Mouse (Mus musculus) embryonic facial prominence, embryonic 10.5 days (tissue): ENCODE results near the gene Ptch2. TPM values are rescaled to one million over a fixed set of nuclear protein-coding genes. Genes with fewer than 3 reads are reported as not detected.

Source experiments
- DNase-seq: peaks from one replicate; pipeline ENCODE4 v3.0.0-alpha.2; 2017; ENCODE audit warnings: low spot score
- H3K27ac ChIP-seq: fragments of 300-500 bp; sonication (generic); replicated peaks from 2 replicates; pipeline ENCODE4 v1.5.1; 2016; ENCODE audit warnings: mild to moderate bottlenecking
- H3K27me3 ChIP-seq: fragments of 300-500 bp; sonication (generic); replicated peaks from 2 replicates; pipeline ENCODE4 v1.6.1; 2016; ENCODE audit warnings: low read depth, mild to moderate bottlenecking; ENCODE audit not compliant: poor library complexity, severe bottlenecking
- H3K36me3 ChIP-seq: fragments of 300-500 bp; sonication (generic); replicated peaks from 2 replicates; pipeline ENCODE4 v1.6.1; 2016; ENCODE audit warnings: mild to moderate bottlenecking, moderate library complexity
- H3K4me1 ChIP-seq: fragments of 300-500 bp; sonication (generic); 2 replicates; pipeline ENCODE4 v1.6.1; 2016
- H3K4me3 ChIP-seq: fragments of 300-500 bp; sonication (generic); 2 replicates; pipeline ENCODE4 v1.5.1; 2016; ENCODE audit warnings: mild to moderate bottlenecking, moderate library complexity
- H3K9me3 ChIP-seq: fragments of 300-500 bp; sonication (generic); 2 replicates; pipeline ENCODE4 v1.6.1; 2016; ENCODE audit warnings: mild to moderate bottlenecking
- WGBS: fragments of 180-500 bp; shearing (Covaris S2); methylation state at CpG from one replicate; pipeline ENCODE4 v1.1.7; 2016; 5-methylcytosine and 5-hydroxymethylcytosine counted together
- microRNA-seq: library from miRNA; unstranded; fragments of <30 nt; microRNA quantifications from one replicate; pipeline ENCODE4, GENCODE M21; 2017
- polyA plus RNA-seq: library from polyadenylated mRNA; unstranded; fragments of >200 nt; fragmentation: Nextera tagmentation; extraction: Ambion mirVana; gene quantifications from 2 replicates; pipeline ENCODE4 v1.2.1, GENCODE M21; 2016

The Ptch2 gene
- polyA plus RNA-seq, 1 experiment from 2014 or later: 9.2 TPM

DNA sequence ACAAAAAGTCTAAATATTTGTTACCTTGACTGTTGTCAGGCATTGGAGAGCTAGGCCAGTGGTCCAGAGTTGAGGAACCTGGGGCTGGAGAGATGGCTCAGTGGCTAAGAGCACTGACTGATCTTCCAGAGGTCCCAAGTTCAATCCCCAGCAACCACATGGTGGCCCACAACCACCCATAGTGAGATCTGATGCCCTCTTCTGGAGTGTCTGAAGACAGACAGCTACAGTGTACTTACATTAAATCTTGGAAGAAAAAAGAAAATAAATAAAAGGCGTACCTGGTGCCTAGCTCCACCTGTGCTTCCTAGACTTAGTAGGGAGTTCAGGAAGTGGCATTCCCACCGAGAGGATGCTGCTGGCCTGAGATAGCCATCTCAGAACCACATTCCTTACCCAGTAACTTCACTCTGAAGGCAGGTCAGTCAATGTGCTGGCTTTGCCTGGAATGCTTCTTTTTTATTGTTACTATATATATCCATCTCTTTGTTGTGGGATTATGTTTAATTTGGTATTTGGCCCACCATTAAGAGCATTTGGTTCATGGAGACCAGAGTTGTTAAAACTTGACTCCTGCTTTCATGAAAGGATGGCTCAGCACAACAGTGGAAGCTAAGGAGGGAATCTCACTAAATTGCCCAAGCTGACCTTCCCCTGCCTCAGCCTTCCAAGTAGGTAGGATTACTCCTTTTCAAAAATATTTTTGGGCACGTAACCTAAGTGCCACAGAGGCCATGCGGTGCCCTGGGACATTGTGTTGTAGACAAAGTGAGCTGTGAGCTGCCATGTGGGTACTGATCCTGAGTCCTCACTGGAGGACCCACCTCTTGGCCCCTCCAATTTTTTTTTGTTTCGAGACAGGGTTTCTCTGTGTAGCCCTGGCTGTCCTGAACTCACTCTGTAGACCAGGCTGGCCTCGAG, 53.7 kb downstream of the Ptch2 start:
- peaks cover 70% of the 10 kb centered on the region for H3K36me3 ChIP-seq
- 75% methylated on average over 6 of the region's 6 CpGs for WGBS

DNA sequence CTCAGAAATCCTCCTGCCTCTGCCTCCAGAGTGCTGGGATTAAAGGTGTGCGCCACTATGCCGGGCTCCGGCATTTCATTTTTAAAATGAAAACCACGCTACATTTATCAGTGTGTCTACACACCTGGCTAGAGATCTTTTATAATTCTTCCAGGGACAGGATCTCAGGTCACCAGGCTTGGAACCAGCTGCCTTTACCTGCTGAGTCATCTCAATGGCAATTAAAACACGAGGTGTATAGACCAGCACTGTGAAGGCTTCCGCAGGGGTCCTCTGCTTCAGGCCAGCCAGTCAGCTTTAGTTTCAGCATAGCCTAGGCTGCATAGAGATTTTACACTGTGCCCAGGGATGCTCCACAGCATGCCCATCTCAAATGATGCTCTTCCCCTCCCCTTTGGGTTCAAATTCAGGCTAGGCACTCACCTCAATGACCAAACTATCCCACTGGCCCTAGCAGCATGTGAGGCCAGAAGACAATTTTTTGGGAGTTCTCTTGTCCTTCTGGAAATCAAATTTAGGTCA, 54.4 kb downstream of the Ptch2 start:
- DNase-seq: no peak
- no peak overlapping the region for H3K4me3 ChIP-seq
- H3K9me3 ChIP-seq: no peaks in the 10 kb centered on the region
- H3K36me3 ChIP-seq: peaks cover 77% of the 10 kb centered on the region
- no peak overlapping the region for H3K27ac ChIP-seq
- H3K4me1 ChIP-seq: peaks cover 23% of the 10 kb centered on the region
- 89% methylated on average over 6 of the region's 6 CpGs for WGBS
- no peaks in the 10 kb centered on the region for H3K27me3 ChIP-seq

More for the DNA sequence above, 53.7 kb downstream of the Ptch2 start:
- no peak for DNase-seq
- no peak overlapping the region for H3K27ac ChIP-seq
- no peaks in the 10 kb centered on the region for H3K9me3 ChIP-seq
- H3K4me3 ChIP-seq: no peak overlapping the region
- no peaks in the 10 kb centered on the region for H3K27me3 ChIP-seq
- peaks cover 20% of the 10 kb centered on the region for H3K4me1 ChIP-seq

DNA sequence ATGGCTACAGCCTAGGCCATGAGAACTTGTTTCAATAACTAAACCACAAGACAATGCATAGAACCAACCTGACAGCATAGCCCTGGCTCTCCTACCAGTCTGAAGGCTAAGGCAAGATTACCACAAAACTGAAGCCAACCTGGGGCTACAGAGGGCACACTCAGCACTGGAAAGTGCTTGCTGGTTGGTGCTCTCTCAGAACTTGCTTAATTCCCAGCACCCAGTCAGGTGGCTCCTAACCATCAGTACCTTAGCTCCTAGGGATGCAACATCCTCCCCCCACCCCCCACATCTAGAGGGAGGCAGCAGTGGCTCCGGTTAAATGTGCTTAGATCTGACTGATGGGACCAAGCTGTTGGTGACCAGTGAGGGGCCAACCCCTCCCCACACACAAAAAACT, 55.5 kb downstream of the Ptch2 start:
- peaks cover 23% of the 10 kb centered on the region for H3K4me1 ChIP-seq
- no peaks in the 10 kb centered on the region for H3K9me3 ChIP-seq
- H3K4me3 ChIP-seq: no peak overlapping the region
- H3K36me3 ChIP-seq: peaks cover 78% of the 10 kb centered on the region
- H3K27me3 ChIP-seq: no peaks in the 10 kb centered on the region
- DNase-seq: no peak
- WGBS: 87% methylated on average over 1 of the region's 1 CpGs
- H3K27ac ChIP-seq: no peak overlapping the region

DNA sequence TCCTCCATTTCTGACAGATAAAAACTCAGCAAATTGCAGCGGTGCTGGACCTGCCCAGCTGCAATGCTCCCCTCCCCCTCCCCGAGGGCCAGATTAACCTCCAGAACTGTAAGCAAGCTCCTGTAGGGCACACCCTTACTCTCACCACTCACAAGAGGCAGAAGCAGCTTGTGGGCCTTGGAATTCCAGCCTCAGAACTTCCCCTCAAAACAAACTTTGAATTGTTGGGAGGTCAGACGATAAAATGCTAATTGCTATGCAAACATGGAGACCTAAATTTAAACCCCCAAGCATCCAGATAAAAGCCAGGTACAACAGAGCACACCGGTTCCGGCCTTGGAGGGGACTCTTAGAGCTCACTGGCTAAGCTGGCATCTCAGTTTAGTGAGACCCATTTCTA, 56.8 kb downstream of the Ptch2 start:
- H3K9me3 ChIP-seq: no peaks in the 10 kb centered on the region
- DNase-seq: no peak
- H3K4me1 ChIP-seq: peaks cover 23% of the 10 kb centered on the region
- H3K36me3 ChIP-seq: peaks cover 76% of the 10 kb centered on the region
- WGBS: 82% methylated on average over 5 of the region's 5 CpGs
- H3K27me3 ChIP-seq: no peaks in the 10 kb centered on the region
- H3K4me3 ChIP-seq: peak overlapping the region; percentile 89; the same call in 1 of the 2 replicates
- no peak overlapping the region for H3K27ac ChIP-seq

DNA sequence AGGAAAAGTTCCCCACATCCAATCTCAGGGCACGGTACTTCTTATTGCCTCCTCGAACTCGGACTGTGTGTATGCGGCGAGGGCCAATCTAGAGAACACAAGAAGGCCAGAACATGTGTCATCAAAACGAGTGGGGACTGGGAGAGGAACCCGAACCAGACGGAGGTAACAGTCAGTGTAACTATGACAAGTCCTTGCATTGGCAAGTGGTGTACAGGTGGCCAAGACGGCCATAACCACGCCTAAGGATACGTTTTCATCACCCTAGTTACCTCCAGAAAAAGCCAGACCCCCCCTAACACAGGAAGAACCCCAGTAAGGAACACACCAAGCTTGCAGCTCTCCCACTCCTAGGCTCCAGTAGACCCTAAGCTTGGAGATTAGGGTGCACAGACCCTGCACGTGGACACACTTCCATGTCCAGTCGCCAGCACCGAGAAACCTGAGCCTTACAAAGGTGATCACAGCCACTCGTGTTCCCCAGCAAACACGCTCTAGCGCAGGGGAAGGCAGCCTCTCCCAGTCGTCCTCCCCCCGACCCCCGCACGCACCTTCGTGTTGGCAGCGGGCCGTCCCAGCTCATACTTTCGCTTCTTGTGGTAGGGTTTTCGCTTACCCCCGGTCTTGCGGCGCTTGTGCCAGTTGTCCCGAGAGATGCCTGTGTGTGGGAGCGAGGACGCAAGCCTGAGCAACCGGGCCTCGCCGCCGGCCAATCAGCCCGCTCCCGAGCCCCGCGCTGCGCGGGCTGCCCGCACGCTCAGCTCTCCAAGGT, 59.3 kb downstream of the Ptch2 start:
- Histone ChIP-seq H3K27ac (peak overlapping the region; percentile 100), H3K4me1 (peaks cover 23% of the 10 kb centered on the region), H3K36me3 (peaks cover 70% of the 10 kb centered on the region), H3K4me3 (peak overlapping the region; percentile 89), H3K9me3 (no peaks in the 10 kb centered on the region), H3K27me3 (no peaks in the 10 kb centered on the region)
- WGBS: 1% methylated on average over 44 of the region's 44 CpGs
- peak; percentile 41 for DNase-seq

DNA sequence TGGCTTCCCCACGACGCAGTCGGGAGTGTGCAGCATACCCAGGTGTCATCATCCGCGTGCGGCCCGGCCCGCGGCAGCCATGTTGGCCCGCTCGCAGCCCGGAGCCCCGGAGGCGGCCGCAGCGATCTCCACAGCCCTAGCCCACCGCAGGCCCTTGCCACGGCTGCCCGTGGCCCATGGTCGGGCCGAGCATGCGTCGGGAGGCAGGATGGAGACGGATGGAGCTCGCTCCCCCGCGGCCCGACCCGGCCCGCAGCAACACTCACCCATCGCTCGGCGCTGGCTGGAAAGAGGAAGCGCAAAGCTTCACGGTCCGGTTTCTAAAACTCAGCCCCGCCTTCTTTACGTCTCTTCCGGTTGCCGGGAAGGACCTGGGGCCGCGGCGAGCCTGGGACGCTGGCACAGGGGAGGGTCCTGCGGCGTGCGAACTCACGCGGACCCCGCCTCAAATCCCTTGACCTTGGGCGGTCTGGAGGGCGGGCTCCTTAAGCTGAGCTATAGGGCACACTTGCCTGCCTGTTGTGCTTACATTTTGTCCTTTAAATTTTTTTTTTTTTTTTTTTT, 60.0 kb downstream of the Ptch2 start, which contains the start of gene Rps8:
Rps8 (minus strand) TSS at position 452 of the 564 bp plus-strand sequence.
- Histone ChIP-seq H3K4me3 (peak within 1 kb of the TSS; percentile 89), H3K9me3 (no peaks in the 10 kb centered on the region), H3K4me1 (peaks cover 23% of the 10 kb centered on the region), H3K27ac (peak within 1 kb of the TSS; percentile 100), H3K36me3 (peaks cover 70% of the 10 kb centered on the region), H3K27me3 (no peaks in the 10 kb centered on the region)
- WGBS: under 1% methylated on average over 52 of the region's 52 CpGs
- peak; percentile 94 for DNase-seq

DNA sequence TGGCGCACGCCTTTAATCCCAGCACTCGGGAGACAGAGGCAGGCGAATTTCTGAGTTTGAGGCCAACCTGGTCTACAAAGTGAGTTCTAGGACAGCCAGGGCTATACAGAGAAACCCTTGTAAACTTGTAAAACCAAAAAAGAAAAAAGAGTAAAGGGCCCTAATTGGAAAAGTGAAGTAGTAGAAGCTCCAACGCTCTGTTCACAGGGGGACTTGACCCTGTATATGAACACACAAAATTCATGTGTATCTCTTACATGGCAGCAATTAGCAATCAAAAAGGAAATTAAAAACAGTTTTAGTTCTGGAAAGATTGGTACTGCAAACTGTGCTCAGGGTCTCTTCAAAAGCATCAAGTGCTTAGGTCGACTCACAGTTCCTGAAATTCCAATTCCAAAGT, 60.5 kb downstream of the Ptch2 start:
- Histone ChIP-seq H3K4me1 (peaks cover 23% of the 10 kb centered on the region), H3K9me3 (no peaks in the 10 kb centered on the region), H3K27ac (peak overlapping the region; percentile 100), H3K27me3 (no peaks in the 10 kb centered on the region), H3K36me3 (peaks cover 70% of the 10 kb centered on the region), H3K4me3 (peak overlapping the region; percentile 89)
- DNase-seq: no peak
- WGBS: 35% methylated on average over 6 of the region's 6 CpGs

DNA sequence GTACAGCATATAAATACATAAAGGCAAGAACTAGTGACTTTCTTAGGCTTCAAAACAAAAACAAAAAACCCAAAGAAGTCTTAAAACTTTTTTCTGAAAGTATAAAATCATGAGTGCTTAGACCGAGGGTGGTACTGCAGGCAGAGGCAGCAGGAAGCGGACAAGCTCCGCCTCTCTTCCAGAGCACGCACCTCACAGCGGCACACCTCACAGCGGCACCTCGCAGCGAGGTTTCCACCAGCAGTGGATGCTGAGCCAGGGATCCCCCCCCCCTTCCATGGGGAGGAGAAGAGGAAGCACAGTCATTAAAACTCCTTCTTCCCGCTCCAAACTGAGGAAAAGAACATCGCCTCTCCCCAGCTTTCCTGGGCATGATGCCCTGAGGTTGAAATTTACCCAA, 63.8 kb downstream of the Ptch2 start:
- WGBS: 82% methylated on average over 10 of the region's 10 CpGs
- H3K27me3 ChIP-seq: no peaks in the 10 kb centered on the region
- no peaks in the 10 kb centered on the region for H3K9me3 ChIP-seq
- H3K4me1 ChIP-seq: 0 out of 2 replicates have a peak, but pooled peaks cover 1% of the 10 kb centered on the region
- no peak for DNase-seq
- H3K27ac ChIP-seq: no peak overlapping the region
- H3K4me3 ChIP-seq: no peak overlapping the region
- peaks cover 70% of the 10 kb centered on the region for H3K36me3 ChIP-seq

DNA sequence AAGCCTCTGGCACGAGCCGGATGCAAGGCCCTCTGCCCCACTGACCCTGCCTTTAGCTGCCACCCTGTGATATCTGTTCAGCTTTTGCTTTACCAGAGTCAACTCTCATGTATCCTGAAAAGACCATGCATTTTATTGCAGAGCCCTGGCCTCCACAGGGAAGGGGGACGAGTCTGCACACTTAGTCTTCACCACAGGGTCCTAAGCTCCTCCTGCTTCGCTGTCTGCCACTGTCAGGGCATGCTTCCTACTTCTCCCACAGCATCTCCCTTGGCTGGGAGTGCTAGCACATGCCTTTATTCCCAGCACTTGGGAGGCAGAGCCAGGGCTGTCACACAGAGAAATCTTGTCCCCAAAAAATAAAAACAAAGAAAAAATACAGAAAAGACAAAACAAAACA, 65.3 kb downstream of the Ptch2 start:
- peaks cover 78% of the 10 kb centered on the region for H3K36me3 ChIP-seq
- H3K27ac ChIP-seq: no peak overlapping the region
- H3K4me3 ChIP-seq: no peak overlapping the region
- 80% methylated on average over 4 of the region's 4 CpGs for WGBS
- H3K9me3 ChIP-seq: no peaks in the 10 kb centered on the region
- no peaks in the 10 kb centered on the region for H3K4me1 ChIP-seq
- no peak for DNase-seq
- no peaks in the 10 kb centered on the region for H3K27me3 ChIP-seq

Small RNA genes within 50 kb of the gene (microRNA-seq; reads per million reads assigned to microRNA genes)
- not detected for gene Gm22398

Other genes with a start within 250 kb of the Ptch2 start
- gene Zswim5, start 218.7 kb upstream of the Ptch2 start, polyA plus RNA-seq: 2.7 and 3.0 TPM in 2 replicates
- 111 and 113 TPM in 2 replicates for gene Urod, start 101.7 kb upstream of the Ptch2 start, polyA plus RNA-seq
- gene Hectd3, start 100.8 kb upstream of the Ptch2 start, polyA plus RNA-seq: 9.6 and 10.1 TPM in 2 replicates
- gene Eif2b3, start 76.7 kb upstream of the Ptch2 start, polyA plus RNA-seq: 63.3 and 63.4 TPM in 2 replicates
- 3.6 and 4.0 TPM in 2 replicates for gene Btbd19, start 29.6 kb downstream of the Ptch2 start, polyA plus RNA-seq
- not detected in 2 replicates for gene Tctex1d4, start 30.7 kb downstream of the Ptch2 start, polyA plus RNA-seq
- gene Plk3, start 37.9 kb downstream of the Ptch2 start, polyA plus RNA-seq: 7.9 and 15.1 TPM in 2 replicates
- 897 and 923 TPM in 2 replicates for gene Rps8, start 60.2 kb downstream of the Ptch2 start, polyA plus RNA-seq
- 115 and 119 TPM in 2 replicates for gene Kif2c, start 86.6 kb downstream of the Ptch2 start, polyA plus RNA-seq
- 10.8 and 11.6 TPM in 2 replicates for gene Tmem53, start 155.9 kb downstream of the Ptch2 start, polyA plus RNA-seq
- 0.26 TPM in 2 replicates for gene Armh1, start 156.1 kb downstream of the Ptch2 start, polyA plus RNA-seq